ENCODE assay signal across 8 mouse cellular contexts in the genomic region with DNA sequence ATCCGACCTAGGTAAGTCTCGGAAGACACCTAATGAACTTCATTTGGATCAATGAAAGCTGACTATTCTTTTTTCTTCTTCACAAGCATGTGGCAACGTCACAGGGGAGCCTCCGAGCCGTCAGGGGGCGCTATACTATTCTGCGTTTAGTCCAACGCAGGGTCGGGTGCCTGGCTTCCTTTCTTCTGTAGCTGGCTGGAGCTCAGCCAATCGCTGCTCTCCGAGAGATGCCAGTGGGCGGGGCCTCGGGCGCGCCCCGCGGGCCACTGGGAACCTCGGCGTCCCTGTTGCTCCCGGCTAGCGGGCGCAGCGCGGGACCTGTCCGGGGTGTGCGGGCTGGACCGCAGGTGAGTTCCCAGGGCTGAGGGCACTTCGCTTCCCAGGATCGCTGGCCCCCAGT. TPM values are rescaled to one million over a fixed set of nuclear protein-coding genes. Genes with fewer than 3 reads are reported as not detected.
DNase-seq lines count a peak whose midpoint lies in the region; ATAC-seq and TF ChIP-seq lines count a peak whose summit lies in the region.

A gene (plus strand): TSS at position 233 of the 400 bp plus-strand sequence.

- no peaks in the 10 kb centered on the region for H3K9me3 ChIP-seq in kidney, embryonic 14.5 days (ENCODE audit: control insufficient read depth, low read length)
- no peaks in the 10 kb centered on the region for H3K9me3 ChIP-seq in limb, embryonic 15.5 days

- H3K4me2 ChIP-seq in kidney, embryonic 14.5 days (replicated peaks; ENCODE audit: low read depth, low read length), result peak within 1 kb of the TSS; percentile 88
- H3K4me2 ChIP-seq in limb, embryonic 15.5 days, result peak within 1 kb of the TSS; percentile 83

- DNase-seq in A20 (ENCODE audit: low read depth, low spot score), result peak; percentile 97
- DNase-seq in heart, adult 9 months (ENCODE audit: low spot score in 2 of 2), result peak; percentile 95 to 98
- DNase-seq in monocyte, adult 2 months (ENCODE audit: low read depth in 1 of 2, low spot score in 2 of 2), result peak; percentile 93 to 99
- peak; percentile 97 for DNase-seq in spleen, postnatal 36 days (ENCODE audit: low spot score in 2 of 2)

- peak within 1 kb of the TSS; percentile 76 for H3K27ac ChIP-seq in bone marrow macrophage, adult 2 months (ENCODE audit: insufficient read depth, low read depth, low read length)
- H3K27ac ChIP-seq in embryonic fibroblast, embryonic 13.5 days (ENCODE audit: insufficient read depth, low read length), result no peak within 1 kb of the TSS
- no peak within 1 kb of the TSS for H3K27ac ChIP-seq in kidney, embryonic 14.5 days (ENCODE audit: low read depth, low read length)
- peak within 1 kb of the TSS; percentile 1; the same call in 1 of the 2 replicates for H3K27ac ChIP-seq in limb, embryonic 15.5 days

- ATAC-seq in kidney, embryonic 14.5 days (ENCODE audit: low FRiP score, low TSS enrichment), result peak; percentile 96
- peak; percentile 85 for ATAC-seq in limb, embryonic 15.5 days (ENCODE audit: insufficient number of reproducible peaks, low FRiP score, low TSS enrichment, low read depth)

- H3K9ac ChIP-seq in kidney, embryonic 14.5 days (ENCODE audit: low read depth, low read length), result peak within 1 kb of the TSS; percentile 96
- peak within 1 kb of the TSS; percentile 96 for H3K9ac ChIP-seq in limb, embryonic 15.5 days

- H3K4me3 ChIP-seq in bone marrow macrophage, adult 2 months (ENCODE audit: insufficient read depth, low read length), result peak within 1 kb of the TSS; percentile 85
- peak within 1 kb of the TSS; percentile 88 for H3K4me3 ChIP-seq in embryonic fibroblast, embryonic 13.5 days (ENCODE audit: insufficient read depth, low read length)
- H3K4me3 ChIP-seq in kidney, embryonic 14.5 days (ENCODE audit: low read length), result peak within 1 kb of the TSS; percentile 98
- peak within 1 kb of the TSS; percentile 89 for H3K4me3 ChIP-seq in limb, embryonic 15.5 days

- peak; percentile 90 for TF ChIP-seq CTCF in bone marrow macrophage, adult 2 months (IDR thresholded peaks at IDR 0.05; ENCODE audit: low read depth, low read length)
- peak; percentile 75; the same call in 1 of the 2 replicates for TF ChIP-seq CTCF in embryonic fibroblast, embryonic 13.5 days (IDR thresholded peaks at IDR 0.05; ENCODE audit: borderline replicate concordance, insufficient read depth, low read length)

- peaks cover 10% of the 10 kb centered on the region; the same call in 1 of the 2 replicates for H3K36me3 ChIP-seq in kidney, embryonic 14.5 days (ENCODE audit: control insufficient read depth, insufficient read depth, low read length)
- H3K36me3 ChIP-seq in limb, embryonic 15.5 days, result peaks cover 19% of the 10 kb centered on the region

- H3K27me3 ChIP-seq in kidney, embryonic 14.5 days (ENCODE audit: control insufficient read depth, insufficient read depth, low read length), result no peaks in the 10 kb centered on the region
- no peaks in the 10 kb centered on the region for H3K27me3 ChIP-seq in limb, embryonic 15.5 days

- TF ChIP-seq POLR2A in bone marrow macrophage, adult 2 months (IDR thresholded peaks at IDR 0.05; ENCODE audit: borderline replicate concordance, low read depth, low read length), result no peak
- peak; percentile 89 for TF ChIP-seq POLR2A in embryonic fibroblast, embryonic 13.5 days (IDR thresholded peaks at IDR 0.05; ENCODE audit: low read depth, low read length)

- WGBS in kidney, embryonic 14.5 days, result under 1% methylated on average over 29 of the region's 29 CpGs
- under 1% methylated on average over 29 of the region's 29 CpGs for WGBS in limb, embryonic 15.5 days

- peaks cover 24% of the 10 kb centered on the region for H3K4me1 ChIP-seq in bone marrow macrophage, adult 2 months (ENCODE audit: control insufficient read depth, insufficient read depth, low read length)
- H3K4me1 ChIP-seq in embryonic fibroblast, embryonic 13.5 days (ENCODE audit: control insufficient read depth, insufficient read depth, low read length), result no peaks in the 10 kb centered on the region; the same call in 1 of the 2 replicates
- H3K4me1 ChIP-seq in kidney, embryonic 14.5 days (ENCODE audit: control insufficient read depth, insufficient read depth, low read length), result peaks cover 9% of the 10 kb centered on the region; the same call in 1 of the 2 replicates
- H3K4me1 ChIP-seq in limb, embryonic 15.5 days, result peaks cover 11% of the 10 kb centered on the region; the same call in 1 of the 2 replicates

RNA-seq across cellular contexts. Expression of the gene that starts here (rescaled TPM):
- 29.4 and 32.6 TPM in 2 replicates for polyA plus RNA-seq in bone marrow macrophage, adult 2 months (2012; ENCODE audit: insufficient read depth, insufficient read length, missing spikeins)
- polyA plus RNA-seq in embryonic fibroblast, embryonic 13.5 days (2011; ENCODE audit: insufficient read length, low read depth, missing spikeins), result 18.1 and 23.9 TPM in 2 replicates
- polyA plus RNA-seq in kidney, embryonic 14.5 days (2014; fragmentation: Nextera tagmentation; extraction: Ambion mirVana), result 55.2 and 66.2 TPM in 2 replicates
- 53.0 and 53.1 TPM in 2 replicates for polyA plus RNA-seq in limb, embryonic 15.5 days (2015; fragmentation: Nextera tagmentation; extraction: Ambion mirVana)

Comparison
In these comparisons a context has a peak if more than half of its experiments do, and no peak if none do; other contexts are left out.
1. H3K27ac ChIP-seq: peak in bone marrow macrophage, adult 2 months (single experiment) and limb, embryonic 15.5 days (single experiment); none in embryonic fibroblast, embryonic 13.5 days (single experiment) and kidney, embryonic 14.5 days (single experiment).
2. Peak in every context shown above with its lines, with median percentiles within 50 percentile points of each other: DNase-seq and H3K4me3 ChIP-seq.